In genomic region chr17:29384850-29385438, GRCm38 (mm10) we compare ENCODE assay signal across 8 mouse cellular contexts. TPM values are rescaled to one million over a fixed set of nuclear protein-coding genes. Genes with fewer than 3 reads are reported as not detected.
DNase-seq lines count a peak whose midpoint lies in the region; ATAC-seq and TF ChIP-seq lines count a peak whose summit lies in the region.
"Had no signal": no experiment of that assay in that cellular context is flagged by ENCODE, and none has a peak within 500 bp of the region (broad histone marks: within the 10 kb centered on the region; RNA-seq: fewer than 3 reads in every experiment).

No protein-coding gene starts in this region.

- H3K27me3 ChIP-seq in liver, embryonic 15.5 days, result no peaks in the 10 kb centered on the region

- H3K4me1 ChIP-seq in ES-E14 (ENCODE audit: control insufficient read depth in 2 of 2, insufficient read depth in 2 of 2, low read length in 2 of 2, poor library complexity in 1 of 2), result peaks cover 5 to 16% of the 10 kb centered on the region in 2 experiments
- peaks cover 16% of the 10 kb centered on the region for H3K4me1 ChIP-seq in liver, embryonic 15.5 days (replicated peaks)

- DNase-seq in ES-E14 (ENCODE audit: low read depth, low spot score) (no peak), MN1 (ENCODE audit: low spot score) (peak; percentile 69)
- peak; percentile 74 to 77 for DNase-seq in heart, postnatal 10 days
- no peak for DNase-seq in frontal cortex, postnatal 36 days (ENCODE audit: low spot score in 2 of 2)
- DNase-seq in right cerebral cortex, adult 2 months (ENCODE audit: low spot score in 2 of 2), result no peak
- no peak for DNase-seq in cerebellum, adult 9-11 months

- 43% methylated on average over 5 of the region's 5 CpGs for WGBS in liver, embryonic 15.5 days (ENCODE audit: insufficient replicate concordance)

- in situ Hi-C loops in ES-E14 (cut with MboI; ENCODE audit: low sequenced_read_pairs in 2 of 2, unreplicated experiment in 2 of 2), result no loop called here

- no peak overlapping the region for H3K4me3 ChIP-seq in ES-E14 (ENCODE audit: insufficient read depth in 1 of 2, low read depth in 1 of 2, low read length in 2 of 2, poor library complexity in 1 of 2, severe bottlenecking in 1 of 2)
- no peak overlapping the region for H3K4me3 ChIP-seq in liver, embryonic 15.5 days (replicated peaks)
- H3K4me3 ChIP-seq: left cerebral cortex, adult 2 months had no signal

- H3K27ac ChIP-seq in ES-E14 (ENCODE audit: insufficient read depth, low read depth, low read length, poor library complexity, severe bottlenecking), result peak overlapping the region; percentile 40; the same call in 1 of the 2 replicates
- H3K27ac ChIP-seq in liver, embryonic 15.5 days (replicated peaks), result peak overlapping the region; percentile 74
- H3K27ac ChIP-seq: left cerebral cortex, adult 2 months had no signal

- H3K9me3 ChIP-seq in ES-E14 (ENCODE audit: control insufficient read depth, insufficient read depth, low read depth, low read length), result no peaks in the 10 kb centered on the region
- H3K9me3 ChIP-seq in liver, embryonic 15.5 days (replicated peaks), result no peaks in the 10 kb centered on the region

- no peak overlapping the region; the same call in 1 of the 2 replicates for H3K4me2 ChIP-seq in liver, embryonic 15.5 days

- intact Hi-C loops in heart, postnatal 10 days (cut with DNase I), result no loop called here

- H3K9ac ChIP-seq in ES-E14 (ENCODE audit: insufficient read depth, low read depth, low read length, poor library complexity, severe bottlenecking), result no peak overlapping the region
- H3K9ac ChIP-seq in liver, embryonic 15.5 days, result no peak overlapping the region

- peak; percentile 75 for ATAC-seq in liver, embryonic 15.5 days (ENCODE audit: insufficient read depth)

- H3K36me3 ChIP-seq in ES-E14 (ENCODE audit: control insufficient read depth, insufficient read depth, low read length, poor library complexity, severe bottlenecking), result no peaks in the 10 kb centered on the region
- H3K36me3 ChIP-seq in liver, embryonic 15.5 days (replicated peaks), result no peaks in the 10 kb centered on the region

TF ChIP-seq in ES-E14, 5 proteins besides CTCF, POLR2A, EP300 and RAD21:
- TF ChIP-seq CHD2 (IDR thresholded peaks at IDR 0.05; ENCODE audit: low read depth, low read length) (no peak), ZNF384 (IDR thresholded peaks at IDR 0.05; ENCODE audit: low read depth, low read length) (no peak), MAFK (IDR thresholded peaks at IDR 0.05; ENCODE audit: insufficient read depth, low read depth, low read length) (no peak), HCFC1 (IDR thresholded peaks at IDR 0.05; ENCODE audit: borderline replicate concordance, insufficient read depth, low read length) (no peak), ZC3H11A (IDR thresholded peaks at IDR 0.05; ENCODE audit: borderline replicate concordance, low read depth, low read length) (no peak)

RNA-seq across cellular contexts. Expression of gene Fgd2, which starts 24.2 kb away (rescaled TPM):
- total RNA-seq in ES-E14 (2012; rRNA removed), result 1.9 and 3.8 TPM in 2 replicates
- 1 to 10 TPM; 2.5 to 2.6 TPM for total RNA-seq in heart, postnatal 10 days (2021)
- 6.5 and 8.4 TPM in 2 replicates for polyA plus RNA-seq in liver, embryonic 15.5 days (2015; fragmentation: Nextera tagmentation; extraction: Ambion mirVana)

RNA-seq across cellular contexts. Expression of gene Mtch1, which starts 37.2 kb away (rescaled TPM):
- total RNA-seq in ES-E14 (2012; rRNA removed), result 187 and 217 TPM in 2 replicates
- 100 to 1,000 TPM; 345 to 350 TPM for total RNA-seq in heart, postnatal 10 days (2021)
- 59.4 and 74.4 TPM in 2 replicates for polyA plus RNA-seq in liver, embryonic 15.5 days (2015; fragmentation: Nextera tagmentation; extraction: Ambion mirVana)

Comparison
In these comparisons a context has a peak if more than half of its experiments do, and no peak if none do; other contexts are left out.
1. DNase-seq: peak in MN1 (single experiment) and heart, postnatal 10 days (2 of 2); none in ES-E14 (single experiment), frontal cortex, postnatal 36 days (0 of 2), right cerebral cortex, adult 2 months (0 of 2) and cerebellum, adult 9-11 months (single experiment).